Mouse (Mus musculus) retina, embryonic 14.5 days (tissue): ENCODE data around the gene Ppfibp1.

Experiments
- DNase-seq: peaks from one replicate; pipeline ENCODE4 v3.0.0-alpha.2; 2015; ENCODE audit warnings: low spot score

Ppfibp1 gene

DNA sequence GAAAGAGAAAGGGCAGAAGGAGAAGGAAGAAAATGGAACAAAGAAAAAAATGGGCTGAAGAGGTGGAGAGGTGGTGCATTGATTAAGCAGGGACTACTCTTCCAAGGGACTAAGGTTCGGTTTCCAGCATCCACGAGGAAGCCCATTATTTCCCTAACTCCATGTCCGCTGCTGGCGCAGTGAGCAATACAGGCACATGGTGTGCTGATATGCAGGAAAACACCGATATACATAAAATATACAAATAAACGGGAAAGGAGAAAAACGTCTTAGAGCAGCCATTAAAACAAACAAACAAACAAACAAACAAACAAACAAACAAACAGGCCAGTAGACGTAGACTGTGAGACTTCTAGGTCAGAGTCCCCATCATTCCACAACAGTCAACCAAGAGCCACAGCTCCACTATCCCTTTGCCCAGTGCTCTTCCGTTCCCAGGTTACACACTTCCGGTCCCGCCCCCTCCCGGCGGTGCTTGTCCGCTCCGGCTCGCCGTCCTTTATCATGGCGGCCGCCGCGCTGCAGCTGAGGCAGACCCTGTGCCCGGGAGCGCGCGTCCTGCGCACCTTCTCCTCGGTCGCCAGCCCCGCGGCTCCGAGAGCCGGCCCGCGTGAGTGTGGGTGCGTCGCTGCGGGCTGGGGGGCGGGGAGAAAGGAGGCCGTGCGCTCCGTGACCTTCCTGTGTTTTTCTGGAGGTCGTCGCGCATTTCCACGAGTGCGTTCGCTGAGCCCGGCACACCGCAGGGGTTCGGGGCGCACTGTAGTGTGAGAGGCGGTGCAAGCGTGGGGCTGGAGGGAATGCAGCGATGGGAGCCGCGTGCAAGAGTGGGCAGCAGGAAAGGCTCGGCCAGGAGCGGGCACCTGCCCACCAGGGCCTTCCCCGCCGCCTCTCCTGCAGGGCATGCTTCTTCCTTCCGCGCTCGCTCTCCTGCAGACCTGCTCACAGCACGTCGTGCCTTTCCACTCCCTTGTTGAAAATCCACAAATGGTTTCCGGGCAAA, 154.3 kb downstream of the Ppfibp1 start, which contains the start of gene Mrps35:
TSS of gene Mrps35 (plus strand) at position 474 of the 1,000 bp plus-strand sequence.
- peak; percentile 92 for DNase-seq

DNA sequence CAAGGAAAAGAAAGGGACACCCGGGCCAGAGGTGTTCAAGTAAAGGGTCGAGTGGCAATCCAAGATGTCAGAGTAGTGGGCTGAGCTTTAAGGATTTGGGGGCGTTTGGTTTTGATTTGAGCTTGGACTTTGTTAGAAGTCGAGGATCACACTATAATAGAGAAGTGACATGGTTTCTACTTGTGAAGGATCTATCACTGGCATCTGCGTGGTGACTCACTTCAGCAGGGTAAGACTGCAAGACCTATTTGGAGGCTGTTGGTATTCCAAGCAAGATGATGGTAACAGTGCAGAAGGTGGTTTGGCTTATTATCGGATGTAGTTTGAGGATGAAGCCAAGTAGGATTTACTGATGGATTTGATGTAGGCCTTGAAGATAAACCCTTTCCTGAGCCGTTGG, 155.3 kb downstream of the Ppfibp1 start:
- DNase-seq, result peak; percentile 3

- DNase-seq, result no peak
Measured at GRCm38 (mm10) chr6:147049239-147049805, 161.0 kb downstream of the Ppfibp1 start.

- DNase-seq, result no peak
Measured at GRCm38 (mm10) chr6:147051666-147052065, 163.4 kb downstream of the Ppfibp1 start.

GRCm38 (mm10) chr6:147052440-147052839, 164.2 kb downstream of the Ppfibp1 start:
- DNase-seq, result no peak

- no peak for DNase-seq
Measured at GRCm38 (mm10) chr6:147053785-147054646, 165.7 kb downstream of the Ppfibp1 start.

- no peak for DNase-seq
Measured at GRCm38 (mm10) chr6:147055374-147055977, 167.2 kb downstream of the Ppfibp1 start.

- DNase-seq, result no peak
Measured at GRCm38 (mm10) chr6:147059326-147059725, 171.0 kb downstream of the Ppfibp1 start.

- no peak for DNase-seq
Measured at GRCm38 (mm10) chr6:147061630-147062029, 173.3 kb downstream of the Ppfibp1 start.

GRCm38 (mm10) chr6:147062034-147062433, 173.7 kb downstream of the Ppfibp1 start:
- DNase-seq, result no peak

GRCm38 (mm10) chr6:147062694-147063093, 174.4 kb downstream of the Ppfibp1 start:
- no peak for DNase-seq

GRCm38 (mm10) chr6:147064226-147064943, 176.1 kb downstream of the Ppfibp1 start:
- no peak for DNase-seq

- no peak for DNase-seq
Measured at GRCm38 (mm10) chr6:147064944-147065261, 176.6 kb downstream of the Ppfibp1 start.

- no peak for DNase-seq
Measured at GRCm38 (mm10) chr6:147075808-147076387, 187.6 kb downstream of the Ppfibp1 start.

DNA sequence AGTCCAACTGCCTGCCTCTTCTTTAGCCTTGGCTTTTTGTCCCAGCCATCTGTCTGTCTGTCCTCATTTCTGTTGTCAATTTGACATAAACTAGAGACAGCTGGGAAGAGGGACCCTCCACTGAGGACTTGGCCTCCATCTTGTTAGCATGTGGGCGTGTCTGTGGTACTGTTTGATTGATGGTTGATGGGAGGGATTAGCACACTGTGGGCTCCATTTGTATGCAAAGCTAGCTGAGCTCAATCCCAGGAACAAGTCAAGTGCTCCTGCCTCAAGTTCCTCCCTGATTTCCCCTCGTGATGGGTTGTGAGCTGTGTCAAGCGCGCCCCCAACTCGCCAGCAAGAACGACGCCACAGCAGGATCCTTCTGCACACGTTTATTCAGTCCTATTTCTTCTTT, 188.6 kb downstream of the Ppfibp1 start:
- DNase-seq, result no peak

- DNase-seq, result no peak
Measured at GRCm38 (mm10) chr6:147079919-147080318, 191.6 kb downstream of the Ppfibp1 start.
